Comparison of ENCODE assay signal across 7 mouse cellular contexts in the genomic region with DNA sequence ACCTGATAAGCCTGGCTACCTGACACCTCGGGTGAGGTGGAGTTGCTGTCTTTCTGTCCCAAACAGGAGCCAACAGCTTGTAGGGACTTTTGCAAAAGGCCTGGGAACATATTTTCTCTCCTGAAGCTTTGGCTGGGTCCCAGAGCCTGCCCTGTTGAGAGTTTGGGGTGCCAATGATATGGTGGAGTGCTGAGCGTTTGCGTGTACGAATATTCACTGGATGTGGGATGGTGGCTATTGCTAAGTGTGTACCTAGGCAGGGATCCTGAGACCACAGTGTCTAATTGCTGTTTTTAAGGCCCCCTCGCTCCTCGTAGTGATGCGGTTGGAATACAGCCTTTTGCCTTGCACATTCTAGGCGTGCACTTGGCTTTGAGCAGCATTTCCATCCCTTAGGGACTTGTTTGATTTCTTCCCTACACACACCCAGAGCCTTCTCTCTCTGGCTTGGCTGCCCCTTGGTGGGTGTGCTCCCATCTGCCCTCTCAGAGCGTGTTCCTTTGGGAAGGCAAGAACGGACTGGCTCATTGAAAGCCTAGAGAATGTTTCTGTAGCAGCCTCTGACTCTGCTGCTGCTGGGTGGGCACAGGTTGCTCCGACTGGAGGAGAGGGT. TPM values are rescaled to one million over a fixed set of nuclear protein-coding genes. Genes with fewer than 3 reads are reported as not detected.
A peak's percentile ranks its signal among the peaks of the same experiment; 100 is the strongest.
DNase-seq lines count a peak whose midpoint lies in the region; ATAC-seq and TF ChIP-seq lines count a peak whose summit lies in the region.

No protein-coding gene starts in this region.

- H3K36me3 ChIP-seq in thymus, adult 2 months (ENCODE audit: control insufficient read depth, insufficient read depth, low read length): no peaks in the 10 kb centered on the region
- no peaks in the 10 kb centered on the region for H3K36me3 ChIP-seq in forebrain, embryonic 13.5 days (ENCODE audit: poor library complexity, severe bottlenecking)
- H3K36me3 ChIP-seq in intestine, embryonic 14.5 days (ENCODE audit: control insufficient read depth, insufficient read depth, low read length): peaks cover 16% of the 10 kb centered on the region
- H3K36me3 ChIP-seq in neural tube, embryonic 14.5 days (ENCODE audit: control insufficient read depth, insufficient read depth, low read length): no peaks in the 10 kb centered on the region

- peak overlapping the region; percentile 90 for H3K4me2 ChIP-seq in forebrain, embryonic 13.5 days
- H3K4me2 ChIP-seq in intestine, embryonic 14.5 days (ENCODE audit: low read length): peak overlapping the region; percentile 88
- H3K4me2 ChIP-seq in neural tube, embryonic 14.5 days (ENCODE audit: low read depth, low read length): peak overlapping the region; percentile 95

- no peak for TF ChIP-seq POLR2A in thymus, adult 2 months (IDR thresholded peaks at IDR 0.05; ENCODE audit: control insufficient read depth, extremely low read depth, insufficient read depth, low read length, poor library complexity)

- peak overlapping the region; percentile 20; the same call in 1 of the 2 replicates for H3K27ac ChIP-seq in thymus, adult 2 months (ENCODE audit: control insufficient read depth, insufficient read depth, low read length)
- no peak overlapping the region for H3K27ac ChIP-seq in forebrain, embryonic 13.5 days
- H3K27ac ChIP-seq in intestine, embryonic 14.5 days (ENCODE audit: low read depth): no peak overlapping the region; the same call in 1 of the 2 replicates
- no peak overlapping the region for H3K27ac ChIP-seq in neural tube, embryonic 14.5 days (ENCODE audit: low read depth, low read length)

- H3K9me3 ChIP-seq in forebrain, embryonic 13.5 days (replicated peaks): no peaks in the 10 kb centered on the region
- no peaks in the 10 kb centered on the region for H3K9me3 ChIP-seq in intestine, embryonic 14.5 days (ENCODE audit: control insufficient read depth, low read length)
- H3K9me3 ChIP-seq in neural tube, embryonic 14.5 days (ENCODE audit: control insufficient read depth, low read length): no peaks in the 10 kb centered on the region

- H3K9ac ChIP-seq in forebrain, embryonic 13.5 days: no peak overlapping the region
- H3K9ac ChIP-seq in intestine, embryonic 14.5 days (ENCODE audit: low read length): peak overlapping the region; percentile 80
- no peak overlapping the region for H3K9ac ChIP-seq in neural tube, embryonic 14.5 days (replicated peaks; ENCODE audit: low read depth, low read length)

- no peaks in the 10 kb centered on the region for H3K27me3 ChIP-seq in thymus, adult 2 months (ENCODE audit: control insufficient read depth, insufficient read depth, low read length)
- H3K27me3 ChIP-seq in forebrain, embryonic 13.5 days: peaks cover 55% of the 10 kb centered on the region
- H3K27me3 ChIP-seq in intestine, embryonic 14.5 days (replicated peaks; ENCODE audit: control insufficient read depth, insufficient read depth, low read length): 0 out of 2 replicates have a peak, but pooled peaks cover under 1% of the 10 kb centered on the region
- H3K27me3 ChIP-seq in neural tube, embryonic 14.5 days (ENCODE audit: control insufficient read depth, insufficient read depth, low read length): peaks cover 32% of the 10 kb centered on the region

- H3K4me1 ChIP-seq in thymus, adult 2 months (replicated peaks; ENCODE audit: control insufficient read depth, insufficient read depth, low read length): peaks cover 51% of the 10 kb centered on the region
- H3K4me1 ChIP-seq in forebrain, embryonic 13.5 days: peaks cover 26% of the 10 kb centered on the region
- peaks cover 32% of the 10 kb centered on the region for H3K4me1 ChIP-seq in intestine, embryonic 14.5 days (replicated peaks; ENCODE audit: control insufficient read depth, insufficient read depth, low read length)
- peaks cover 5% of the 10 kb centered on the region; the same call in 1 of the 2 replicates for H3K4me1 ChIP-seq in neural tube, embryonic 14.5 days (ENCODE audit: control insufficient read depth, insufficient read depth, low read length)

- peak overlapping the region; percentile 56 for H3K4me3 ChIP-seq in thymus, adult 2 months (ENCODE audit: control insufficient read depth, insufficient read depth, low read length)
- H3K4me3 ChIP-seq in forebrain, embryonic 13.5 days: peak overlapping the region; percentile 75
- peak overlapping the region; percentile 72 for H3K4me3 ChIP-seq in intestine, embryonic 14.5 days (ENCODE audit: low read depth, low read length)
- peak overlapping the region; percentile 54 for H3K4me3 ChIP-seq in neural tube, embryonic 14.5 days (ENCODE audit: low read depth, low read length)

- no peak for TF ChIP-seq CTCF in thymus, adult 2 months (IDR thresholded peaks at IDR 0.05; ENCODE audit: borderline replicate concordance, control insufficient read depth, extremely low read depth, insufficient read depth, low read length, poor library complexity)

- DNase-seq in thymus, adult 2 months: no peak
- DNase-seq in thymus, postnatal 0 days (ENCODE audit: low spot score): no peak
- DNase-seq in intestine, embryonic 14.5 days (ENCODE audit: low spot score): no peak
- no peak for DNase-seq in cerebellum, adult 18-20 months

- WGBS in thymus, adult 2 months: 70% methylated on average over 11 of the region's 11 CpGs
- WGBS in forebrain, embryonic 13.5 days: 45% methylated on average over 11 of the region's 11 CpGs
- 51% methylated on average over 11 of the region's 11 CpGs for WGBS in intestine, embryonic 14.5 days
- 38% methylated on average over 11 of the region's 11 CpGs for WGBS in neural tube, embryonic 14.5 days

- ATAC-seq in forebrain, embryonic 13.5 days: no peak
- ATAC-seq in intestine, embryonic 14.5 days (replicated peaks; ENCODE audit: low FRiP score, low TSS enrichment, low read depth): no peak
- no peak for ATAC-seq in neural tube, embryonic 14.5 days (ENCODE audit: low read depth)
- ATAC-seq in megakaryocyte progenitor cell, adult 5-6 weeks (replicated peaks; ENCODE audit: poor library complexity): no peak

RNA-seq across cellular contexts. Expression of gene Tmem63a, which starts 1.0 kb away (rescaled TPM):
- 47.3 and 49.3 TPM in 2 replicates for polyA plus RNA-seq in thymus, adult 2 months (2012; rRNA removed)
- polyA plus RNA-seq in thymus, postnatal 0 days (2015; fragmentation: Nextera tagmentation; extraction: Ambion mirVana): 13.8 and 14.4 TPM in 2 replicates
- polyA plus RNA-seq in forebrain, embryonic 13.5 days (2015; fragmentation: Nextera tagmentation; extraction: Ambion mirVana): 0.88 and 1.4 TPM in 2 replicates
- polyA plus RNA-seq in intestine, embryonic 14.5 days (2014; fragmentation: Nextera tagmentation; extraction: Ambion mirVana): 14.2 and 14.8 TPM in 2 replicates
- 0.71 and 1.4 TPM in 2 replicates for polyA plus RNA-seq in neural tube, embryonic 14.5 days (2014; fragmentation: Nextera tagmentation; extraction: Ambion mirVana)
- total RNA-seq in megakaryocyte progenitor cell, adult 5-6 weeks (2015): 15.0 and 15.6 TPM in 2 replicates
- total RNA-seq in megakaryocyte progenitor cell, adult 5-6 weeks (2017): 16.5 and 16.8 TPM in 2 replicates

RNA-seq across cellular contexts. Expression of gene Lefty1, which starts 8.3 kb away (rescaled TPM):
- polyA plus RNA-seq in thymus, adult 2 months (2012; rRNA removed): 6.0 and 6.4 TPM in 2 replicates
- polyA plus RNA-seq in thymus, postnatal 0 days (2015; fragmentation: Nextera tagmentation; extraction: Ambion mirVana): 1.7 and 2.9 TPM in 2 replicates
- polyA plus RNA-seq in forebrain, embryonic 13.5 days (2015; fragmentation: Nextera tagmentation; extraction: Ambion mirVana): not detected in 2 replicates
- 1.7 and 2.1 TPM in 2 replicates for polyA plus RNA-seq in intestine, embryonic 14.5 days (2014; fragmentation: Nextera tagmentation; extraction: Ambion mirVana)
- polyA plus RNA-seq in neural tube, embryonic 14.5 days (2014; fragmentation: Nextera tagmentation; extraction: Ambion mirVana): 0.41 TPM in 1 of 2 replicates, not detected in the other
- total RNA-seq in megakaryocyte progenitor cell, adult 5-6 weeks (2015): 0.90 and 1.7 TPM in 2 replicates
- 0.27 TPM in 1 of 2 replicates, not detected in the other for total RNA-seq in megakaryocyte progenitor cell, adult 5-6 weeks (2017)

RNA-seq across cellular contexts. Expression of gene Pycr2, which starts 39.0 kb away (rescaled TPM):
- 101 and 106 TPM in 2 replicates for polyA plus RNA-seq in thymus, adult 2 months (2012; rRNA removed)
- 142 and 147 TPM in 2 replicates for polyA plus RNA-seq in thymus, postnatal 0 days (2015; fragmentation: Nextera tagmentation; extraction: Ambion mirVana)
- polyA plus RNA-seq in forebrain, embryonic 13.5 days (2015; fragmentation: Nextera tagmentation; extraction: Ambion mirVana): 90.6 and 101 TPM in 2 replicates
- polyA plus RNA-seq in intestine, embryonic 14.5 days (2014; fragmentation: Nextera tagmentation; extraction: Ambion mirVana): 82.1 and 86.5 TPM in 2 replicates
- 63.3 and 65.9 TPM in 2 replicates for polyA plus RNA-seq in neural tube, embryonic 14.5 days (2014; fragmentation: Nextera tagmentation; extraction: Ambion mirVana)
- 27.2 and 28.8 TPM in 2 replicates for total RNA-seq in megakaryocyte progenitor cell, adult 5-6 weeks (2015)
- total RNA-seq in megakaryocyte progenitor cell, adult 5-6 weeks (2017): 22.4 and 26.3 TPM in 2 replicates

RNA-seq across cellular contexts. Expression of gene Lefty2, which starts 50.2 kb away (rescaled TPM):
- polyA plus RNA-seq in thymus, adult 2 months (2012; rRNA removed): 0.98 and 1.9 TPM in 2 replicates
- 0.86 and 0.98 TPM in 2 replicates for polyA plus RNA-seq in thymus, postnatal 0 days (2015; fragmentation: Nextera tagmentation; extraction: Ambion mirVana)
- polyA plus RNA-seq in forebrain, embryonic 13.5 days (2015; fragmentation: Nextera tagmentation; extraction: Ambion mirVana): 0.41 and 0.94 TPM in 2 replicates
- polyA plus RNA-seq in intestine, embryonic 14.5 days (2014; fragmentation: Nextera tagmentation; extraction: Ambion mirVana): 0.18 TPM in 1 of 2 replicates, not detected in the other
- 0.58 and 1.9 TPM in 2 replicates for polyA plus RNA-seq in neural tube, embryonic 14.5 days (2014; fragmentation: Nextera tagmentation; extraction: Ambion mirVana)
- not detected in 2 replicates for total RNA-seq in megakaryocyte progenitor cell, adult 5-6 weeks (2015)
- total RNA-seq in megakaryocyte progenitor cell, adult 5-6 weeks (2017): not detected in 2 replicates
